Mouse (Mus musculus): ENCODE results near the gene Extl2.

DNA sequence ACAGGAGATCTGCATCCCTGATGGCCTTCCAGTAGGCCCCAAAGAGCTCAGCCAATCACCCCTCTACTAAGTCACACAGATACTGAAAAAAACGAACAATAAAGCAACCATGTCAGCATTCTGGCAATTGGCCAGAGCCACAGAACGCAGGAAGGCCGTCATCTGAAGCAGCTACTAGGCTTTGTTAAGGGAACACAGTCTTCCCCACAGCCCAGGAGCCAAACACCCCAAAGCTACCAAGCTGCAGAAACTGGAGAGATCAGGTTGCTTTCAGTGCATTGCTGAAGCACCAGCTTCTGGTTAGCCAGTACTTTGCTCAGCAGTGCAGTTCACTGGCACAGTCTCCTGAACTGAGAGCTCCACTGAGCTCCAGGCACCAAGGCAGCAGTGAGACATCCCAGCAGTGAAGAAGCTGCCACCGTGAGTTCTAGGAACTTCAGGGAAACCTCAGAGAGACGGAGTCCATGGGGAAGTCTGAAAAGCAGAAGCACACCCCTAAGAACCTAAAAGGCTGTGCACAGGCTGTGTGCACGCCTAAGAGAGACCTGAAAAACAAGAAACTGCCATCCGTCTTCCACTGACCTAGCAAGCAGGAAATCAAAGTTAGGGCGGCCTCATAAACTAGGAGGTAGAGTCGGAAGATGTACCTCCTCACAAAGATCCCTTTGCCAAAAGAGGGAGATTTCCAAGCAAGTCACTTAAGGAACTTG lies 21.9 kb upstream of the Extl2 start:
- TF ChIP-seq POLR2A (IDR thresholded peaks at IDR 0.05; ENCODE audit: control insufficient read depth, low read depth, low read length): no peak
- TF ChIP-seq CTCF (IDR thresholded peaks at IDR 0.05; ENCODE audit: control insufficient read depth, insufficient read depth, insufficient replicate concordance, low read depth, low read length): no peak

Measured in testis, adult 2 months (tissue).